Mouse (Mus musculus): ENCODE measurements around the gene 1700029H14Rik. TPM values are rescaled to one million over a fixed set of nuclear protein-coding genes. Genes with fewer than 3 reads are reported as not detected.

Gene 1700029H14Rik
- polyA plus RNA-seq, 1 experiment from 2014 or later, result not detected

GRCm38 (mm10) chr8:13520349-13520748 is 41.9 kb downstream of the 1700029H14Rik start:
- Histone ChIP-seq H3K9me3 (replicated peaks; ENCODE audit: control insufficient read depth, low read length) (no peaks in the 10 kb centered on the region), H3K9ac (ENCODE audit: low read depth, low read length) (no peak overlapping the region), H3K36me3 (ENCODE audit: control insufficient read depth, insufficient read depth, low read length) (no peaks in the 10 kb centered on the region), H3K4me3 (ENCODE audit: low read depth, low read length) (no peak overlapping the region), H3K27me3 (ENCODE audit: control insufficient read depth, insufficient read depth, low read length) (no peaks in the 10 kb centered on the region), H3K4me2 (no peak overlapping the region), H3K27ac (ENCODE audit: low read depth, low read length) (no peak overlapping the region), H3K4me1 (ENCODE audit: control insufficient read depth, insufficient read depth, low read length) (0 out of 2 replicates have a peak, but pooled peaks cover 6% of the 10 kb centered on the region)
- ATAC-seq (replicated peaks; ENCODE audit: insufficient number of reproducible peaks, low FRiP score, low TSS enrichment), result no peak
- 53% methylated on average over 6 of the region's 6 CpGs for WGBS (ENCODE audit: insufficient replicate concordance)

GRCm38 (mm10) chr8:13519503-13519902 is 42.8 kb downstream of the 1700029H14Rik start:
- Histone ChIP-seq H3K36me3 (ENCODE audit: control insufficient read depth, insufficient read depth, low read length) (no peaks in the 10 kb centered on the region), H3K27me3 (ENCODE audit: control insufficient read depth, insufficient read depth, low read length) (no peaks in the 10 kb centered on the region), H3K4me3 (ENCODE audit: low read depth, low read length) (no peak overlapping the region), H3K9ac (ENCODE audit: low read depth, low read length) (no peak overlapping the region), H3K27ac (ENCODE audit: low read depth, low read length) (no peak overlapping the region), H3K9me3 (replicated peaks; ENCODE audit: control insufficient read depth, low read length) (no peaks in the 10 kb centered on the region), H3K4me1 (ENCODE audit: control insufficient read depth, insufficient read depth, low read length) (0 out of 2 replicates have a peak, but pooled peaks cover 6% of the 10 kb centered on the region), H3K4me2 (no peak overlapping the region)
- ATAC-seq (replicated peaks; ENCODE audit: insufficient number of reproducible peaks, low FRiP score, low TSS enrichment), result no peak
- 54% methylated on average over 9 of the region's 9 CpGs for whole genome bisulfite sequencing (ENCODE audit: insufficient replicate concordance)

GRCm38 (mm10) chr8:13517284-13517781 is 44.9 kb downstream of the 1700029H14Rik start:
- 74% methylated on average over 6 of the region's 6 CpGs for WGBS (ENCODE audit: insufficient replicate concordance)
- Histone ChIP-seq H3K27me3 (ENCODE audit: control insufficient read depth, insufficient read depth, low read length) (no peaks in the 10 kb centered on the region), H3K4me1 (ENCODE audit: control insufficient read depth, insufficient read depth, low read length) (0 out of 2 replicates have a peak, but pooled peaks cover 6% of the 10 kb centered on the region), H3K4me2 (no peak overlapping the region), H3K36me3 (ENCODE audit: control insufficient read depth, insufficient read depth, low read length) (no peaks in the 10 kb centered on the region), H3K9ac (ENCODE audit: low read depth, low read length) (no peak overlapping the region), H3K9me3 (replicated peaks; ENCODE audit: control insufficient read depth, low read length) (no peaks in the 10 kb centered on the region), H3K4me3 (ENCODE audit: low read depth, low read length) (no peak overlapping the region), H3K27ac (ENCODE audit: low read depth, low read length) (no peak overlapping the region)
- ATAC-seq (replicated peaks; ENCODE audit: insufficient number of reproducible peaks, low FRiP score, low TSS enrichment), result no peak

- WGBS (ENCODE audit: insufficient replicate concordance), result 70% methylated on average over 5 of the region's 5 CpGs
- H3K9me3 ChIP-seq (replicated peaks; ENCODE audit: control insufficient read depth, low read length), result no peaks in the 10 kb centered on the region
- no peak overlapping the region for H3K9ac ChIP-seq (ENCODE audit: low read depth, low read length)
- H3K36me3 ChIP-seq (ENCODE audit: control insufficient read depth, insufficient read depth, low read length), result no peaks in the 10 kb centered on the region
- H3K4me1 ChIP-seq (ENCODE audit: control insufficient read depth, insufficient read depth, low read length), result 0 out of 2 replicates have a peak, but pooled peaks cover 6% of the 10 kb centered on the region
- no peak overlapping the region for H3K4me2 ChIP-seq
- no peaks in the 10 kb centered on the region for H3K27me3 ChIP-seq (ENCODE audit: control insufficient read depth, insufficient read depth, low read length)
- H3K4me3 ChIP-seq (ENCODE audit: low read depth, low read length), result no peak overlapping the region
- no peak for ATAC-seq (replicated peaks; ENCODE audit: insufficient number of reproducible peaks, low FRiP score, low TSS enrichment)
- no peak overlapping the region for H3K27ac ChIP-seq (ENCODE audit: low read depth, low read length)
These were observed 45.5 kb downstream of the 1700029H14Rik start for GRCm38 (mm10) chr8:13516728-13517127.

GRCm38 (mm10) chr8:13516011-13516442 is 46.2 kb downstream of the 1700029H14Rik start:
- no peaks in the 10 kb centered on the region for H3K9me3 ChIP-seq (replicated peaks; ENCODE audit: control insufficient read depth, low read length)
- H3K4me3 ChIP-seq (ENCODE audit: low read depth, low read length), result no peak overlapping the region
- no peaks in the 10 kb centered on the region for H3K36me3 ChIP-seq (ENCODE audit: control insufficient read depth, insufficient read depth, low read length)
- no peaks in the 10 kb centered on the region for H3K27me3 ChIP-seq (ENCODE audit: control insufficient read depth, insufficient read depth, low read length)
- no peak overlapping the region for H3K4me2 ChIP-seq
- no peak overlapping the region for H3K9ac ChIP-seq (ENCODE audit: low read depth, low read length)
- ATAC-seq (replicated peaks; ENCODE audit: insufficient number of reproducible peaks, low FRiP score, low TSS enrichment), result no peak
- no peak overlapping the region for H3K27ac ChIP-seq (ENCODE audit: low read depth, low read length)
- 51% methylated on average over 7 of the region's 7 CpGs for WGBS (ENCODE audit: insufficient replicate concordance)
- 0 out of 2 replicates have a peak, but pooled peaks cover 6% of the 10 kb centered on the region for H3K4me1 ChIP-seq (ENCODE audit: control insufficient read depth, insufficient read depth, low read length)

- Histone ChIP-seq H3K4me2 (no peak overlapping the region), H3K27ac (ENCODE audit: low read depth, low read length) (no peak overlapping the region), H3K9me3 (replicated peaks; ENCODE audit: control insufficient read depth, low read length) (no peaks in the 10 kb centered on the region), H3K36me3 (ENCODE audit: control insufficient read depth, insufficient read depth, low read length) (no peaks in the 10 kb centered on the region), H3K4me3 (ENCODE audit: low read depth, low read length) (no peak overlapping the region), H3K27me3 (ENCODE audit: control insufficient read depth, insufficient read depth, low read length) (no peaks in the 10 kb centered on the region), H3K4me1 (ENCODE audit: control insufficient read depth, insufficient read depth, low read length) (0 out of 2 replicates have a peak, but pooled peaks cover 3% of the 10 kb centered on the region), H3K9ac (ENCODE audit: low read depth, low read length) (no peak overlapping the region)
- 74% methylated on average over 5 of the region's 5 CpGs for WGBS (ENCODE audit: insufficient replicate concordance)
- ATAC-seq (replicated peaks; ENCODE audit: insufficient number of reproducible peaks, low FRiP score, low TSS enrichment), result no peak
These were observed 48.5 kb downstream of the 1700029H14Rik start for GRCm38 (mm10) chr8:13513556-13514370.

- Histone ChIP-seq H3K4me2 (no peak overlapping the region), H3K4me1 (ENCODE audit: control insufficient read depth, insufficient read depth, low read length) (0 out of 2 replicates have a peak, but pooled peaks cover 3% of the 10 kb centered on the region), H3K36me3 (ENCODE audit: control insufficient read depth, insufficient read depth, low read length) (no peaks in the 10 kb centered on the region), H3K27ac (ENCODE audit: low read depth, low read length) (no peak overlapping the region), H3K27me3 (ENCODE audit: control insufficient read depth, insufficient read depth, low read length) (no peaks in the 10 kb centered on the region), H3K9ac (ENCODE audit: low read depth, low read length) (no peak overlapping the region), H3K4me3 (ENCODE audit: low read depth, low read length) (no peak overlapping the region), H3K9me3 (replicated peaks; ENCODE audit: control insufficient read depth, low read length) (no peaks in the 10 kb centered on the region)
- 67% methylated on average over 6 of the region's 6 CpGs for WGBS (ENCODE audit: insufficient replicate concordance)
- no peak for ATAC-seq (replicated peaks; ENCODE audit: insufficient number of reproducible peaks, low FRiP score, low TSS enrichment)
These were observed 49.6 kb downstream of the 1700029H14Rik start for GRCm38 (mm10) chr8:13512677-13513076.

GRCm38 (mm10) chr8:13512016-13512415 is 50.2 kb downstream of the 1700029H14Rik start:
- WGBS (ENCODE audit: insufficient replicate concordance), result 78% methylated on average over 5 of the region's 5 CpGs
- Histone ChIP-seq H3K4me1 (ENCODE audit: control insufficient read depth, insufficient read depth, low read length) (no peaks in the 10 kb centered on the region), H3K27me3 (ENCODE audit: control insufficient read depth, insufficient read depth, low read length) (no peaks in the 10 kb centered on the region), H3K9me3 (replicated peaks; ENCODE audit: control insufficient read depth, low read length) (no peaks in the 10 kb centered on the region), H3K9ac (ENCODE audit: low read depth, low read length) (no peak overlapping the region), H3K4me3 (ENCODE audit: low read depth, low read length) (no peak overlapping the region), H3K4me2 (no peak overlapping the region), H3K27ac (ENCODE audit: low read depth, low read length) (no peak overlapping the region), H3K36me3 (ENCODE audit: control insufficient read depth, insufficient read depth, low read length) (no peaks in the 10 kb centered on the region)
- ATAC-seq (replicated peaks; ENCODE audit: insufficient number of reproducible peaks, low FRiP score, low TSS enrichment), result no peak

All from heart, embryonic 11.5 days (tissue).